Mouse (Mus musculus) embryonic facial prominence, embryonic 14.5 days (tissue): ENCODE measurements around the gene Prkce. TPM values are rescaled to one million over a fixed set of nuclear protein-coding genes. Genes with fewer than 3 reads are reported as not detected.

Experiments used
- ATAC-seq: fragments of 200-750 bp; cut with Nextera tagmentation; 2 replicates; pipeline ENCODE4 v1.8.0; 2017; ENCODE audit warnings: low read depth, moderate number of reproducible peaks, moderate TSS enrichment
- DNase-seq: peaks from one replicate; pipeline ENCODE4 v3.0.0-alpha.2; 2015; ENCODE audit warnings: low spot score
- H3K27ac ChIP-seq: fragments of 300-500 bp; sonication (generic); replicated peaks from 2 replicates; pipeline ENCODE4 v1.5.1; 2014; ENCODE audit warnings: low read depth, mild to moderate bottlenecking, low read length, moderate library complexity
- H3K27me3 ChIP-seq: fragments of 300-500 bp; sonication (generic); replicated peaks from 2 replicates; pipeline ENCODE4 v1.6.1; 2014; ENCODE audit warnings: low read length; ENCODE audit not compliant: control insufficient read depth, insufficient read depth
- H3K36me3 ChIP-seq: fragments of 300-500 bp; sonication (generic); 2 replicates; pipeline ENCODE4 v1.6.1; 2014; ENCODE audit warnings: low read length, mixed read lengths; ENCODE audit not compliant: control insufficient read depth, insufficient read depth
- H3K4me1 ChIP-seq: fragments of 300-500 bp; sonication (generic); 2 replicates; pipeline ENCODE4 v1.6.1; 2014; ENCODE audit warnings: antibody characterized with exemption, low read length; ENCODE audit not compliant: control insufficient read depth, insufficient read depth
- H3K4me2 ChIP-seq: fragments of 300-500 bp; sonication (generic); 2 replicates; pipeline ENCODE4 v1.6.1; 2014; ENCODE audit warnings: low read depth, mild to moderate bottlenecking, low read length, moderate library complexity, mixed read lengths
- H3K4me3 ChIP-seq: fragments of 300-500 bp; sonication (generic); 2 replicates; pipeline ENCODE4 v1.5.1; 2014; ENCODE audit warnings: low read depth, mild to moderate bottlenecking, low read length
- H3K9ac ChIP-seq: fragments of 300-500 bp; sonication (generic); 2 replicates; pipeline ENCODE4 v1.6.1; 2014; ENCODE audit warnings: low read depth, mild to moderate bottlenecking, low read length, moderate library complexity, mixed read lengths
- H3K9me3 ChIP-seq: fragments of 300-500 bp; sonication (generic); 2 replicates; pipeline ENCODE4 v1.6.1; 2016; ENCODE audit warnings: low read length; ENCODE audit not compliant: control insufficient read depth
- WGBS: fragments of 180-500 bp; shearing (Covaris S2); extraction: QIAGEN DNeasy Blood & Tissue Kit; methylation state at CpG from one replicate; pipeline ENCODE4 v1.1.7; 2014; 5-methylcytosine and 5-hydroxymethylcytosine counted together
- polyA plus RNA-seq: library from polyadenylated mRNA; unstranded; fragments of >200 nt; fragmentation: Nextera tagmentation; extraction: Ambion mirVana; gene quantifications from 2 replicates; pipeline ENCODE4 v1.2.1, GENCODE M21; 2014

Gene Prkce
- polyA plus RNA-seq, 1 experiment from 2014 or later: 9.7 TPM

DNA sequence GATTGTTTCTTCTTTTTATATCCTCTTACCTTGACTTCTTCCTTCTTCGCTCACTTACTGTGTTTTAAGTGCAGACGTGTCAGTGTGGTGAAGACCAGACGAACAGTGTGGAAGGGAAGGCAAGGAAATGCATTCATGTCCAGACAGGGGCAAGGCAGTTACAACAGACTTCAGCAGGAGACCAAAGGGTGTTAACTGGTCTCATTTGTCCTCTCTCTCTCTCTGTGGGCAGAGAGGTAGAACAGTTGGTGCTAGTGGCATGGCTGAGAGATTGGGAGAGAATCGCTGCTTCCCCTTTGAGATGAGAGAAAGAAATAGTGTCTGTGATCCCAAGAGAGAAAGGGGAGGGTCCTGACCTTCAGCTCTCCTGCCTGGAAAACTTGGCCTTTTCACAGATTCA is 186.5 kb downstream of the Prkce start:
- H3K4me2 ChIP-seq: no peak overlapping the region
- H3K27ac ChIP-seq: no peak overlapping the region
- no peaks in the 10 kb centered on the region for H3K27me3 ChIP-seq
- no peaks in the 10 kb centered on the region for H3K36me3 ChIP-seq
- peaks cover 34% of the 10 kb centered on the region for H3K4me1 ChIP-seq
- H3K9me3 ChIP-seq: no peaks in the 10 kb centered on the region
- H3K9ac ChIP-seq: no peak overlapping the region
- DNase-seq (no peak), ATAC-seq (no peak)
- 80% methylated on average over 4 of the region's 4 CpGs for WGBS
- no peak overlapping the region for H3K4me3 ChIP-seq

DNA sequence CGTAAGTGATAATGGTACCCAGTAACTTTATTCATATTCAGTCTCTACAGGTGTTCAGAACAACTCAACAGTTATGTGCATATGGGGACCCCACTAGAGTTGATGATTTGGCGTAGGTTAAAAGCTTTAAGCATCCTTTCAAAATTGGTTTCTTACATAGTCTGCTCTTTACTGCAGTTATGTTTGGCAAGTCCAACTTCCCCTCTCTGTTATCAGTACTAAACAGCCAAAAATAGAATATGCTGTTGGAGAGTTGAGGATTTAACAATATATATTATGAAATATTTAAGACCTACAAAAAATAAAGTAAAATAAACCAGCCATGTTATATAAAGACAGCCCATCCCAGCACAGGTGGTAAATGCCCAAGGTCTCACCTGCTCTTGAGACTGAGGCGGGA is 187.3 kb downstream of the Prkce start:
- no peak overlapping the region for H3K4me3 ChIP-seq
- H3K27ac ChIP-seq: no peak overlapping the region
- H3K9ac ChIP-seq: no peak overlapping the region
- H3K36me3 ChIP-seq: no peaks in the 10 kb centered on the region
- no peaks in the 10 kb centered on the region for H3K27me3 ChIP-seq
- H3K9me3 ChIP-seq: no peaks in the 10 kb centered on the region
- H3K4me2 ChIP-seq: no peak overlapping the region
- peaks cover 34% of the 10 kb centered on the region for H3K4me1 ChIP-seq
- ATAC-seq (no peak), DNase-seq (no peak)
- 90% methylated on average over 3 of the region's 3 CpGs for WGBS

DNA sequence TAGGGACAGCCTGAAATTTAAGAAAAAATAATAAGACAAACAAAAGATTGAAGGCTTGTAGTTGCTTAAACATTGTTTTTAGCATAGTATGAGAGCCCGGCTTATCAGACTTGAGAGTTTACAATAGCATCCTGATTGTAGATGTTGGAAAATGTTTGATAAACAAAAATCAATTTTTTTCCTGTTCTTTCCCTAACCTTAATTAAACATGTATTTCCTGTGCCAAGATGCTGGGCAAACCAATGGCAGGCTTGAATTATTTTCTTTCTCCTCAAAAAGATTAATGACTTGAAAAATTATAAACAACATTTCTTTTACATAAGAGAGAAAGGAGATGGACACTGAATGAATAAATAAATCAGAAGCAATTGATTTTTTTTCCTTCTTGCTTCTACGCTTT is 187.7 kb downstream of the Prkce start:
- Histone ChIP-seq H3K4me1 (peaks cover 30% of the 10 kb centered on the region), H3K27ac (no peak overlapping the region), H3K4me2 (no peak overlapping the region), H3K9me3 (no peaks in the 10 kb centered on the region), H3K4me3 (no peak overlapping the region), H3K9ac (no peak overlapping the region), H3K27me3 (no peaks in the 10 kb centered on the region), H3K36me3 (no peaks in the 10 kb centered on the region)
- DNase-seq (no peak), ATAC-seq (no peak)
- 67% methylated on average over 2 of the region's 2 CpGs for WGBS

DNA sequence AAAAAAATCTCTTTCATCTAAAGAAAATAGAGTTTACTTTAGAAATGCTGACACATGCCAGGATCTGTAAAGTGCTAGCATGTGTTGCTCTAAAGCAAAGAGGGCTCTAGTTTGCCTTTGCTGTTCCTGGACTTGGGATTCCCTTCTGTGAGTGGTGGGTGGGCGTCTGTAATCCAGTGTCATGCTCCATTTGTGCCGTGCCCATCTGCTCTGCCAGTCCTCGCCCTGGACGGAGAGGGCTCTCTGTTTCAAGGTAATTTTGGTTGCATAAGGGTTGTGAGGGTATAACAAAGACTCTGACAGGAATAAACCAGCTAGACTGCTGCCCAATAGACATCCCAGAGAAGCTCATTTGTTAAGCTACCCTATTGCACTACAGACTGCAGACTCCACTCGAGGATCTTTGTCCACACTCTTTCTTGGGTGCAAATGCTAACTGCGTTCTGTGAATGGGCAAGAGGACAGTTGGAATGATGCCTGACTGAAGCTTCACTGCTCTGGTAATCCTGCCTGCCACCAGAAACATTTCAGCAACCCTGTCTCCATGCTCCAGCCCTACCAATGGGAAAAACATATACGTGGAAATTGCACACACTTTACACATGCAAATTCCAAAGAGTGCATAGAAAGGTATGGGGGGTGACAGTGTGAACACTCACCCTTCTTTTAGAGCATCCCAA is 188.3 kb downstream of the Prkce start:
- peak; percentile 36 for DNase-seq
- H3K4me1 ChIP-seq: peaks cover 25% of the 10 kb centered on the region
- no peak overlapping the region for H3K4me2 ChIP-seq
- no peak for ATAC-seq
- no peak overlapping the region for H3K9ac ChIP-seq
- no peaks in the 10 kb centered on the region for H3K9me3 ChIP-seq
- H3K4me3 ChIP-seq: no peak overlapping the region
- no peaks in the 10 kb centered on the region for H3K27me3 ChIP-seq
- no peaks in the 10 kb centered on the region for H3K36me3 ChIP-seq
- 46% methylated on average over 7 of the region's 7 CpGs for WGBS
- no peak overlapping the region; the same call in 1 of the 2 replicates for H3K27ac ChIP-seq

DNA sequence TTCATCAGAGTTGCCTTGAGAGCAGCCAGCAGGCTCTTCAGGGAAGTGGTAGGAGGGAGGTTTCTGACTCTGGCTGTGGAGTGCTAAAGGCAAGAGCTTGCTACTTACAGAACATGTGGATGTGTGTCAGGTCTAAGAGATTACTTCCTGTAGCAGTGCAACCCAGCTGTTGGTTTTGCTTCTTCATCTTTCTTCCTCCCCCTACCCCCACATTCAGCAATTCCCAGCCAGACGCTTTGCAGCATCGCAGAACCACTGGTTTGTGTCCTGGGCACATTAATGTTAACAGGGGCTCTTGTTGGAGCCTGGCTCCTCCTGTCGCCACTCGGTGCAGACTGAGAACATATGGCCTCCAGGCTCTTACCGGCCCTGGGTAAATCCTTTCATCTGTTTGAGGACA is 190.8 kb downstream of the Prkce start:
- no peak overlapping the region for H3K4me3 ChIP-seq
- peak; percentile 30; the same call in 1 of the 2 replicates for ATAC-seq
- no peaks in the 10 kb centered on the region for H3K36me3 ChIP-seq
- no peak overlapping the region; the same call in 1 of the 2 replicates for H3K9ac ChIP-seq
- 20% methylated on average over 5 of the region's 5 CpGs for WGBS
- no peaks in the 10 kb centered on the region for H3K9me3 ChIP-seq
- H3K27me3 ChIP-seq: no peaks in the 10 kb centered on the region
- H3K4me2 ChIP-seq: no peak overlapping the region
- peaks cover 18% of the 10 kb centered on the region for H3K4me1 ChIP-seq
- no peak for DNase-seq
- no peak overlapping the region; the same call in 1 of the 2 replicates for H3K27ac ChIP-seq

DNA sequence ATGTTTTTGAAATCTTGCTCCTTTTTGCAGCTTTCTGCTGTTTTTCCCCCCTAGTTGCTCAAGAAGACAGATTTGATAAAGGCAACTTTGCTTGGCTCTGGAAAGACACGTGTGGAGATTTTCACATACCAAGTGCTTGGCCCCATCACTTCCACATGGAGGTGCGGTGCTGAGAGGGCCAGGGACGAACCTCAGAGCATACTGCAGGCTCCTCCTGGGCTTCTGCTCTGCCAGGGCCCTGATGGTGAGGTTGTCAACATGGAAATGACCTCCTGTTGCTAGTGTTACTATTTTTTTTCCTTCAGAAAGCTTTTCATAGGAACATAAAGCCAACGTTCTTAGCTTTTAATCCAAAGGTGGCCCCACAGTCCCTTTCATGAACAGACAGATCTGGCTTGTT is 191.3 kb downstream of the Prkce start:
- peaks cover 18% of the 10 kb centered on the region for H3K4me1 ChIP-seq
- 27% methylated on average over 4 of the region's 4 CpGs for WGBS
- no peak overlapping the region for H3K4me2 ChIP-seq
- H3K27me3 ChIP-seq: no peaks in the 10 kb centered on the region
- H3K9ac ChIP-seq: no peak overlapping the region
- H3K27ac ChIP-seq: no peak overlapping the region
- no peak overlapping the region for H3K4me3 ChIP-seq
- DNase-seq: no peak
- no peaks in the 10 kb centered on the region for H3K36me3 ChIP-seq
- no peak for ATAC-seq
- H3K9me3 ChIP-seq: no peaks in the 10 kb centered on the region

DNA sequence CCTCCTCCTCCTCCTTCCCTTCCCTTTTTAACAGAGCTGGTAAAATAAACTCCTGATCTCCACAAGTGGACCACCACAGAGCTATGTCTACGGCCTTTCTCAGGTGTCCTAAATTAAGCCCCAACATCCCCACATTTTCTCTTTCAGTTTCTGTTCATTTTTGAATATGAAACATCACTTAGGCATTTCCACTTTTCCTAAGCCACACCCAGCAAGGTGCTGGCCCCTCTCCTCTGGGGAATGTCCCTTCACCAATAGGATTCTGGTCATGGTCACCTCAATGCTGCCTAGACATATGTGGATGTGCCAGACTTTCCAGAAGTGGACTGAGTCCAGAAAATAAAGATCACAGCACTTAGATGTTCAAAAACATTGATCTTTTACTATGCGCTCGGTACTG is 193.3 kb downstream of the Prkce start:
- Histone ChIP-seq H3K4me1 (peaks cover 22% of the 10 kb centered on the region), H3K9ac (no peak overlapping the region), H3K4me2 (no peak overlapping the region), H3K9me3 (no peaks in the 10 kb centered on the region), H3K27ac (no peak overlapping the region), H3K4me3 (no peak overlapping the region), H3K27me3 (no peaks in the 10 kb centered on the region), H3K36me3 (no peaks in the 10 kb centered on the region)
- ATAC-seq (no peak), DNase-seq (no peak)
- WGBS: 86% methylated on average over 3 of the region's 3 CpGs

DNA sequence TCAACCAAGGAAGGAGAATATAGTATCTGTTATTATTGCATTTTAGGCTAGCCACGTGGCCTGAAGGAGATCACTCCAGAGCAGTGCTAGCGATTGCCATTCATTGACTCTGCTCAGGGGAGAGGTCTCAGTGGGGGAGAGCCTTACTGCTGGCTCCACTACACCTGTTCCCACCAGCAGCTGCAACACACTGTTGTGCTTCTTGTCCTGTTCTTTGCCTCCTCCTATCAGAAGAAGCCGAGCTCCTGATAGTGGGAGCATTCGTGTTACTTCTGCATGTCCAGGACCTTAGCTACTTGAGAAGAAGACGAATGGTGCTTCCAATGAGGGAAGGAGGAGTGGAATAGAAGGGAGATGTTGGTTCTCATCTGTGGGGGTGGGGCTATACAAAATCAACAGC is 195.8 kb downstream of the Prkce start:
- Histone ChIP-seq H3K36me3 (no peaks in the 10 kb centered on the region), H3K4me2 (no peak overlapping the region), H3K27me3 (no peaks in the 10 kb centered on the region), H3K9me3 (no peaks in the 10 kb centered on the region), H3K9ac (no peak overlapping the region), H3K4me1 (peaks cover 30% of the 10 kb centered on the region), H3K4me3 (no peak overlapping the region), H3K27ac (no peak overlapping the region)
- 64% methylated on average over 5 of the region's 5 CpGs for WGBS
- DNase-seq (no peak), ATAC-seq (no peak)

DNA sequence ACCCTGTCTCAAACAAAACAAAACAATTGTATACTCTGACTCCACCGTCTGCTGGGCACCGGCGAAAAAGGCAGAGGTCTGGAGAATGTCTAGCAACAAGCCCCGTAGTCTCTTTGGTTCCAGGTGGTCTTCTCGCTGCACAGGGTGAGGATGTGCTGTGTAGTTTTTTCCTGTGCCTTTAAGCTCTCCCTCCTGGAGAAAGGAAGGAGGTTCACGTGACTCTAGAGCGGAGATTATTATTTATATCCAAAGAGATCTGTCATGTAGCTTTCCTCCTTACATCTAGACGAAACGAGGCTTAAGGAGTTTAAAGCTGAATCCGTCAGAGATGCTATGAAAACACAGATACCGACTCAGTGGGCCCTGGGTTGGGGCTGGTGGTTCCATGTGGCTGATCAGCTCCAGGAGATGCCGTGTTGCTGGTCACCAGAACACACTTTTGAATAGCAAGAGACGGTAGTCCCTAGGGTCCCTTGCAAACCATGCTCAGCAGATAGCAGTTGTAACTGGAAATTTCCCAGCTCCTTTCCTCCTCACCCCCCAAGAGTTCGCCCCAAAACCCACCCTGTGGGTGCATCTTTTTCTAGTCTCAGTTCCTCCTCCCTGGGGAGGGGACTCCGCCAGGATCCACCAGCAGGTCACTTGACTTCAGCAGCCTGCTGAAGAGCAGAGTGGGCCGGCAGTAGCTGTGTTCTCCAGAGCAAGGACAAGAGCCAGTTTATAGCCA is 196.9 kb downstream of the Prkce start:
- no peak for DNase-seq
- WGBS: 63% methylated on average over 16 of the region's 16 CpGs

More for the DNA sequence above, 196.9 kb downstream of the Prkce start:
- no peak for ATAC-seq
- no peak overlapping the region for H3K9ac ChIP-seq
- H3K4me1 ChIP-seq: peaks cover 23% of the 10 kb centered on the region
- H3K27ac ChIP-seq: no peak overlapping the region
- H3K4me3 ChIP-seq: no peak overlapping the region
- no peak overlapping the region for H3K4me2 ChIP-seq
- H3K27me3 ChIP-seq: no peaks in the 10 kb centered on the region
- no peaks in the 10 kb centered on the region for H3K36me3 ChIP-seq
- H3K9me3 ChIP-seq: no peaks in the 10 kb centered on the region
